In the genomic region with DNA sequence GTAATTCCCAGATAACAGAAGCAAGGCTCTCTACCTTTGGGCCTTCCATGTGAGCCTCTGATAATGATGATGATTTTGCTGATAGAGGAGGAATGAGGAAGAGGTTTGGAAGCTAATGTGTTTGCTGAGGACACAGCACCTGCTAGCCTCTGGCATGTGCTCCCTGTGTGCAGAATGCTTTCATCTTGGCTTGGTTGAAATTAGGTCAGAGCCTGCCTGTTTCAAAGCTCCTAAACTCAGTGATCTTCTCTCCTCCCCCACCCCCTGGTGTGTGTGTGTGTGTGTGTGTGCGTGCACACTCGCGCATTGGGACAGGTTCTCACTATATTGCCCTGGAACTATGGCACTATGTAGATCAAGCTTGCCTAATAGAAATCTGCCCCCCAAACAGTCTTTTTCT, we compare ENCODE assay signal across 15 mouse cellular contexts. TPM values are rescaled to one million over a fixed set of nuclear protein-coding genes. Genes with fewer than 3 reads are reported as not detected.
DNase-seq lines count a peak whose midpoint lies in the region; ATAC-seq lines count a peak whose summit lies in the region.
"Had no signal": no experiment of that assay in that cellular context is flagged by ENCODE, and none has a peak within 500 bp of the region (broad histone marks: within the 10 kb centered on the region; RNA-seq: fewer than 3 reads in every experiment).

No protein-coding gene starts in this region.

- peak; percentile 95 for ATAC-seq in cerebellum, adult (ENCODE audit: insufficient number of reproducible peaks, low FRiP score, low TSS enrichment)
- ATAC-seq: CD4-positive, CD25-positive, alpha-beta regulatory T cell, adult 4 months; hindbrain, postnatal 0 days; midbrain, embryonic 16.5 days had no signal

- no peak for DNase-seq in cerebellum, postnatal 4 days (ENCODE audit: low spot score in 2 of 2)
- peak; percentile 22 for DNase-seq in thymus, postnatal 14 days
- no peak for DNase-seq in thymus, adult 18-20 months
- peak; percentile 58 to 62 for DNase-seq in cerebellum, postnatal 14 days
- no peak for DNase-seq in frontal cortex, postnatal 14 days (ENCODE audit: low spot score in 2 of 2)
- DNase-seq in layer of hippocampus, adult 18-20 months (ENCODE audit: low spot score in 2 of 2): no peak
- DNase-seq in spleen, postnatal 4 days (ENCODE audit: low spot score in 2 of 2): no peak
- DNase-seq: adrenal gland, adult 2 months; kidney, adult 11 months; kidney, postnatal 10 days; lung, postnatal 10 days had no signal

RNA-seq across cellular contexts. Expression of gene Gpd2, which starts 10.0 kb away (rescaled TPM):
- 100 to 1,000 TPM; 133 to 135 TPM for total RNA-seq in layer of hippocampus, adult 18-20 months (2021)

Comparison
In these comparisons a context has a peak if more than half of its experiments do, and no peak if none do; other contexts are left out.
1. DNase-seq: peak in thymus, postnatal 14 days (single experiment) and cerebellum, postnatal 14 days (2 of 2); none in cerebellum, postnatal 4 days (0 of 2), thymus, adult 18-20 months (0 of 2), frontal cortex, postnatal 14 days (0 of 2), layer of hippocampus, adult 18-20 months (0 of 2) and spleen, postnatal 4 days (0 of 2).